Mouse (Mus musculus) brain, embryonic 14.5 days (tissue): ENCODE results near the gene Srebf2.

ENCODE experiments used
- CTCF ChIP-seq: fragments of 200-500 bp; IDR thresholded peaks from 2 replicates; pipeline ENCODE4 v1.5.1; 2012; ENCODE audit warnings: inconsistent platforms, mild to moderate bottlenecking, moderate library complexity, borderline replicate concordance; ENCODE audit not compliant: insufficient read depth, insufficient read length; ENCODE audit errors: extremely low read depth
- POLR2A ChIP-seq: fragments of 200-500 bp; IDR thresholded peaks from 2 replicates; pipeline ENCODE4 v1.6.1; 2012; ENCODE audit warnings: mild to moderate bottlenecking, inconsistent platforms, borderline replicate concordance; ENCODE audit not compliant: poor library complexity, insufficient read depth, insufficient read length, severe bottlenecking; ENCODE audit errors: extremely low read depth

- TF ChIP-seq CTCF (no peak), POLR2A (no peak)
Measured at GRCm38 (mm10) chr15:82164061-82164399, 17.0 kb downstream of the Srebf2 start.
